Mouse (Mus musculus): ENCODE data around the gene Noxa1. TPM values are rescaled to one million over a fixed set of nuclear protein-coding genes. Genes with fewer than 3 reads are reported as not detected.
A peak's percentile ranks its signal among the peaks of the same experiment; 100 is the strongest.

The Noxa1 gene
- not detected for total RNA-seq (2021)

DNA sequence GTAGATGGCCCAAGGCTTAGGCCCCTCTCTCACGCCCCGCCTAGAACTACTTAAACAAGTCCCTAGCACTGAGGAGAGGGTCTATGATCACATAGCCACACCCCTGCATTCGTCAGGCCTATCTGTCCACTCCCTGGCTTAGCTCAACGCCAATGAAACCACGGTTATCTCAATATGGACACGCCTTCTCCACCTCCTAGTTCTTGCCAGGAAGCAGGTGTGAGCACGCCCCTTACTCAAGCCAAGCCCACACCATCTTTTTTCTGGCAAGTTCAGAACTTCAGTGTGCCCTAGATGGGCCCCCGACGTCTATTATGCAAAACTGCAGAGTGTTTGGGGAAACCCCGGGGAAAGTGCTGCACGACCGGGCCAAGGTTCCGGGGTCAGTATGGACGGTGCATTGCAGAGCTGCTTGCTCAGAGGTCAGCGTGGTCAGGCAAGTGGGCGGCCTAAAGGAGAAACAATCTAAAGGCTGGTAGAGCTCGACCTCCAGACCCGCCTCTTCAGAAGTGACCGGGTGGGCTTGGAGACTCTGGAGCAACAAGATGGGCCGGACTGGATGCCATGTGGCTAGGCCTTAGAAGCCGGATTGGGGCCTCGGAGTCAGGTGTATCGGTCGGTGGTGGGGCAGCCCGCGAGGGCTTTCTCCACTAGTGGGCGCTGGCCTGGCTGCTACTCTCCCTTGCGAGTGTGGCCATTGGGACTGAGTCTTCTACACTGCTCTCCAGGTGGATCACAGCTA is at the start of gene Noxa1:
Gene Noxa1 (minus strand): TSS at position 41 of the 742 bp plus-strand sequence.
- no peak for DNase-seq (ENCODE audit: extremely low spot score in 1 of 2, low spot score in 2 of 2)
- intact Hi-C loops (cut with DNase I), result loop anchor here (5.0 kb wide), 1 partner anchor 92 kb away; no protein-coding TSS in a partner anchor

DNA sequence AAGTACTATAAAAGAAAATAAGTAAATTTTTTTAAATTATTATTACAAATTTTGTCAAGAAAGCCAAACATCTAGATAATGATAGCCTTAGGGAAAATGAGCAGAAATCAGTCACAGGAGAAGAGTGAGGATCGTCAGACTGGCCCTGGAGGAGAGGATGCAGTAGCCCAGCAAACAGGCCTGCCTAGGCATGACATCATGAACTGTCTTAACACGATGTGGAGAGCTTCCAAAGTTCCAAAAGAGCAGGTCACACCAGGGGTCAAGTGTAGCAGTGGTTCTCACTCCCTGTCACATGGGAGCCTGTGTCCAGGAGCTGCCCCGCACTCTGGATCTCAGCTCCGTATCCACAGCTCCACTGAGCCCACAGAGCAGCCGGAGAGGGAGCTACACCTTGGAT is 47.0 kb upstream of the Noxa1 start:
- intact Hi-C loops (cut with DNase I), result no loop called here
- DNase-seq (ENCODE audit: extremely low spot score in 1 of 2, low spot score in 2 of 2), result no peak

DNA sequence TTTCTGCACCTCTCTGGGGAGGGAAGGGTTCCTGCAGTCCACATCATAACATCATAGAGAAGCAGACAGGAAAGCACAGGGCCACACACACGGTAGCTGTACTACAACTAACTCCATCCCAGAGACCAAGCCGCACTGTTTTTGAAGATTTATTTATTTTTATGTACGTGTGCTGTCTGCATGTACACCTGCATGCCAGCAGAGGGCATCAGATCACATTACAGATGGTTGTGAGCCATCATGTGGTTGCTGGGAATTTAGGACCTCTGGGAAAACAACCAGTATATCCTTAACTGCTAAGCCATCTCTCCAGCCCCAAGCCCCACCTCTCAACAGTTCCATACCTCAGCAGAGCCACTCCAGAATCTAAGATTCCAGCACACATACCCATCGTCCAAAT is 46.2 kb upstream of the Noxa1 start:
- no peak for DNase-seq (ENCODE audit: extremely low spot score in 1 of 2, low spot score in 2 of 2)
- intact Hi-C loops (cut with DNase I), result no loop called here

DNA sequence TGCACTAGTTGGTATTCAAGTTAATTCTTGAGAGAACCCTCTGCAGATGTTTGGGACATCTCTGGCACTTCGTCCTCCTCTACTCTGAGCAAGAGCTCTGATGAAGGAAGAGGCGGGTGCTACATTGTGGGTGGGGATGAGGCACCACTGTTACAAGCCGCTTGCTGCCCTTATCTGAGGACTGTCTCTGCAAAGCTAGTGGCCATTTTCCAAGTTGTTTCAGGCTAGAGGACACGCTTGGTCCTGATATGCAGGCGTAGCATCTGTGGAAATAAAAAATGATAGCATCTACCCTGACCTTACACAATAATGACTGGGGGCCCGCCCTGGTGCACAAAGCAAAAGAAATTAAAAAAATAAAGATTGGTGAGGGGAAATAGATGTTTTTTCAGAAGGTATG is 42.9 kb upstream of the Noxa1 start:
- intact Hi-C loops (cut with DNase I), result no loop called here
- no peak for DNase-seq (ENCODE audit: extremely low spot score in 1 of 2, low spot score in 2 of 2)

DNA sequence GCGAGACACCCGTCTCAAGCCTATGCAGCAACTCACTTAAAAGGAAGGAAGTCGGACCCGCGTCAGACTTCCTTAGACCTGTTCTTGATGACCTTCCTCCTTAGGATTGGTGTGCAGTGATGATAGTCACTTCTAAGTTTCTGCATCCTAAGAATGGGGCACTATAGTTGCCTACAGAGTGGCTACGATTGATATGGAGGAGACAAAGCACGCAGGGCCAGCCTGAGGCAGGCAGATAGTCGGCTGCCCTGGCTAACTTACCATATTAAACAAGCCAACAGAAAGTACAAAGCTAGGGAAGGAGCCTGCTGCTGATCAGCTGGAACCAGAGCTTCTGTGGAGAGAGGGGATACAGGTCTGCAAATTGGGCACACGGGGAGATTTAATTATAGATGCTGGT is 36.7 kb upstream of the Noxa1 start:
- DNase-seq (ENCODE audit: extremely low spot score in 1 of 2, low spot score in 2 of 2), result no peak
- intact Hi-C loops (cut with DNase I), result no loop called here

DNA sequence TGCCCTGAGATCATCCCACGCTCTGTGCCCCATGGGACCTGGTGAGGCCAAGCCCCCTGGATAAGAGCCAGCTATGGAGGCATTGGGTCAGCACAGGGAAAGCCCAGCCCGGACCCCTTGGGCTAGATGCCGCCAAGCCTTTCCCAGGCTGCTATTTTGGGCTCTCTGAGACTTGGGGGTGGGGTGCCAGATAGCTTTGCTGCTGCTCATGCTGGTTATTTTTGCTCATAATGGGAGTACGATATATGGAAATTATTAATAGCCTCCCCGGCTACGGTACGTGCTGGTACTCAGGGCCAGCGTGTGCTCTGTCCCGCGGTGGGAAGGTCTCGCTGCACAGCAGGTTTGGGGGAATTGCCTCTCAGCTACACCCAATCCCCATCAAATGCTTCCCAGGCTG is 33.1 kb upstream of the Noxa1 start:
- intact Hi-C loops (cut with DNase I), result loop anchor here (5.0 kb wide), 1 partner anchor 59 kb away; no protein-coding TSS in a partner anchor
- peak in 1 of 2 experiments; percentile 66 for DNase-seq (ENCODE audit: extremely low spot score in 1 of 2, low spot score in 2 of 2)

DNA sequence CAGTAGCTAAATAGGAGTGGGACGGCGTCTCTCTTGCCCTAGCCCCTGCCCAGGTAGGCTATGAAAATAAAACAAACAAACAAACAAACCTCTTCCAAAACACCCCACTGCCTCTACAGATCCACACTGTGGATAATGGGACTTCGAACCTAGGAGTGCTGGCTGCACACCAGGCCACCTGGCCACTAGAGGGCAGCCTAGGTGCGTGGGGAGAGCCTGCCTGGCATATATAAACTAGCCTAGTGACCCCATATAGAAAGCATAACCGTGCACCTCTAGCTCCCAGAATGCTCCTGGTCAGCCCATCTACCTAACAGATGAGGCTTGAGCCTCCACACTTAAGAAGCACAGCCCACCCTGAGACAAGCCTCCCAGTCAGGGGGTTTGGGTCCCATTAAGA is 32.3 kb upstream of the Noxa1 start:
- peak in 1 of 2 experiments; percentile 71 for DNase-seq (ENCODE audit: extremely low spot score in 1 of 2, low spot score in 2 of 2)
- intact Hi-C loops (cut with DNase I), result loop anchor here (5.0 kb wide), 1 partner anchor 60 kb away; no protein-coding TSS in a partner anchor

DNA sequence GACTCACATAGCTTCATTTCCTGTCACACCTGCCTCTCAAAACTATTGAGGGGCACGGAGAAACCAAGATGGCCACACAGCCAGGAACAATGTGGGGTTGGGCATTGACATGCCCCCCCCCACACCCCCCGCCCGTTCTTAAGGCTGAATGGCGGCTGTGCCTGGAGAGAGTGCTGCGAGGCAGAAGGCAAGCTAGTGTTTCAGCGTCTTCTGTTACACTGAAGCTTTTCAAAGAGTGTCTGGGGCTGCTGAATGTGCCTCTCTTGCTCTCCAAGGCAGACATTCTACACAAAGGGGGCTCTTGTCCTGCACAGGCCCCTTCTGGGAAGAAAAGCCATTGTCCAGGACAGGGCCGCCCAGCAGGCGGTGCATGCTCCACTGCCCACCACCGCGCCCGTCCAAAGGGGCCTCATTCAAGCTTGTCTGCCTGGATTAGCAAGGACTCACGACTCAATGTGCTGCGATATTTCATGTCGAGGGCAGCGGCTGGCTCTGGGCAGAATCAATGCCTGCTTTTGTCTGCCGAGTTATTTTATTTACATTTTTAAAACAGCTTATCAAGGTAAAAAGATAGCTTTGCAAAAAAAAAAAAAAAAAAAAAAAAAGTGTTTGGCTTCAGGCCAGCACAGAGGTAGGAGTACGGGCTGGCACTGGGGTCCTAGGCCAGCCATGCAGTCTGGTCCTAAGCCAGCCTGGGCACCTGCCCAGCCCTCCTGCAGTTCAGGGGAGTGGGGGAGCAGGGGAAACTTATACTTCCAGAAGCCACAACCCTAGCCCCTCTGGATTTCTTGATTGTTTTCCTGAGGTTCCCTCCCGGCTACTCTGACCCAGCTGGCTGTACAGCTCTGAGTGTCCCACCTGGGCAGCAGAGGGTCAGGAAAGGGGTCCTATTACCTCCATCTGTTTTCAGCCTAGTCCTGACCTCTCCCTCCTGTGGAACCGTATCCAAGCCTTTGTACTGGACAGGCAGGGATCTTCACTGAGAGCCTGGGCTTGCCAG is 31.4 kb upstream of the Noxa1 start:
- DNase-seq (ENCODE audit: extremely low spot score in 1 of 2, low spot score in 2 of 2), result peak; percentile 40 to 50

DNA sequence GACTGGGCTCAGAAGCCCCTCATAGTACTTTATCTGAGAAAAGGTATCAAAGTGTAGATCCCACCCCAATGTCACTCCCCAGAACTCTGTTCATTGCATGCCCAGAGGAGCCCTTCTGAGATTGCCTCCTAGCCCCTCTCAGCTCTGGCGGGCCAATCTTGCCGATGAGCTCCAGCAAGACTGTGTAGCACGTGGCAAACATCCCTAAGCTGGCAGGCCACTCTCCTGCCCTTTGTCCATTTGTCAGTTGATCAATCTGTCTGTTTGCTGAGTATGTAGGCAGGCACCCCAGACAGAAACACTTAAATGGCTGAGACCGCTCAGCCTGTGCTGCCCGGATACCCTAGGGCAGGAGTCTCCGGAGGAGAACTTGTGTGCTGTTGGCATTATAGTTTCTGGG is 30.2 kb upstream of the Noxa1 start:
- DNase-seq (ENCODE audit: extremely low spot score in 1 of 2, low spot score in 2 of 2), result no peak
- intact Hi-C loops (cut with DNase I), result loop anchor here (5.0 kb wide), 1 partner anchor 62 kb away; no protein-coding TSS in a partner anchor

More for the DNA sequence above, 31.4 kb upstream of the Noxa1 start:
- intact Hi-C loops (cut with DNase I), result loop anchor here (5.0 kb wide), 1 partner anchor 61 kb away; no protein-coding TSS in a partner anchor

DNA sequence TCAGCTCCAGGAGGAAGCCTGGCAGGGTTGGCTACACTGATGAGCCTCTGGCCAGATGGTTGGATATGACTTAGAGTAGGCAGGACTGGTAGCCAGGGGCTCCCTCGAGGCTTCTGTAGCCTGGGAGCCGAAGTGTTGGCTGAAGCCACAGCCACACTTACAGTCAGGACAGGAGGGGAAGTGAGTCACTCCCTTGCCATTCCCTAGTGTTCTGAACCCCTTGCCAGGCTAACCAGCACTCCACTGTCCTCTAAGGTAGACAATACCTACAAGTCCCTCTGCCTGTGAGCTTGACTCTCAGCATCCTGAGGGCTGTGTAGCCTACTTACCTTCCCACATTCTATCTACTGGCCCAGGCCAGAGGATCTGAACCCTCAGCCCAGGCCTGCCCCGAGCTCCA is 29.5 kb upstream of the Noxa1 start:
- intact Hi-C loops (cut with DNase I), result no loop called here
- DNase-seq (ENCODE audit: extremely low spot score in 1 of 2, low spot score in 2 of 2), result no peak

DNA sequence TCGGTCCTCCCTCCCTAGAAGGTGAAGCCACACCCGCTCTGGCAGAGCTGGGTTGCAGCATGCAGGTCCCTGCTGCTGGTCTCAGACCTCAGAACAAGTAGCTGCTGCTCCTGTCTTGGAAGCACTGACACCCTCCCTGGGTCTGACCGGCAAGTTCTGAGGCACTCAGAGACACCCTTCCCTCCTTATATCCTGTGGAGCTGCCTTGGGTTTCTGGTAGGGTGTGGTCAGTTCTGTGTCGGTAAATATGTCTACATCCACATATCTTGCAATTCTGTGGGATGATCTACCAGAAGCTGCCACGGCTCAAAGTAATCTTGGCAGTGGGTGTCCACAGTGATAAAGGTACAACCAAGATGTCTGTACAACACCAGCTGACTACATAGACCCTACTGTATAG is 28.6 kb upstream of the Noxa1 start:
- no peak for DNase-seq (ENCODE audit: extremely low spot score in 1 of 2, low spot score in 2 of 2)
- intact Hi-C loops (cut with DNase I), result no loop called here

DNA sequence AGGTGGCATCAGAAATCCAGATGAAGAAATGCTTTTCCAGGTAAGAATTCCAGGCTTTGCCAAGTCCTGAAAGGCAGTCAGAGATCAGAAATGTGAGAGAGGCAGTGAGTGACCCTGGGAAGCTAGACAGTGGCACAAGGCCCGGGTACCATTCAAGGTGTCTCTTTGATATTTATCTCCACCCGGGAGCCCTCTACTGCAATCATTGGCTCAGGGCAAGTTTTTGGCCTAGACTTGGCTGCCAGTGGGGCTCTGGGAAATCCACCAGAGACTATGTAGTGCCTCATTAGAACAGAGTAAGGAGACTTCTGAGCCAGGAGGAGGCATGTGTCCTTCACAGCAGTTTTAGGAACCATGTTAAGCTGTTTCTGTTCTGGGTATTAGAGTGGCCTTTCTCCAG is 27.7 kb upstream of the Noxa1 start:
- no peak for DNase-seq (ENCODE audit: extremely low spot score in 1 of 2, low spot score in 2 of 2)
- intact Hi-C loops (cut with DNase I), result no loop called here

DNA sequence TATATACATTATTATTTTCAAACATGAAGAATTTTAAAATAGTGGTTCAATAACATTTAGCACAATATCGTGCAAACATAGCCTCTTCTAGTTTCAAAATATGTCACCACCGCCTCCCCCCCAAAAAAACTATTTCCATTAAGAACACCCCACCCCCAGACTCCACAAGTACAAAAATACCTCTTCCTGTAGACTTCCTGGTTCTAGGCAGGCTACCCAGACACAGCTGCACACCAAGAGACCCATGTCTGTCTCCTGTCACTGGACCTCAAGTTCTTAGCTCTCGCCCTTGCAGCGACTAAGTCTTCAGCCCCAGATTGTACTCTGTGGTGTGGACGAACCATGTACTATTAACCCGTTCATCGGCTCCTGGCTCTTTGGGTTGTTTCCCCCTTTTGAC is 26.0 kb upstream of the Noxa1 start:
- no peak for DNase-seq (ENCODE audit: extremely low spot score in 1 of 2, low spot score in 2 of 2)
- intact Hi-C loops (cut with DNase I), result no loop called here

DNA sequence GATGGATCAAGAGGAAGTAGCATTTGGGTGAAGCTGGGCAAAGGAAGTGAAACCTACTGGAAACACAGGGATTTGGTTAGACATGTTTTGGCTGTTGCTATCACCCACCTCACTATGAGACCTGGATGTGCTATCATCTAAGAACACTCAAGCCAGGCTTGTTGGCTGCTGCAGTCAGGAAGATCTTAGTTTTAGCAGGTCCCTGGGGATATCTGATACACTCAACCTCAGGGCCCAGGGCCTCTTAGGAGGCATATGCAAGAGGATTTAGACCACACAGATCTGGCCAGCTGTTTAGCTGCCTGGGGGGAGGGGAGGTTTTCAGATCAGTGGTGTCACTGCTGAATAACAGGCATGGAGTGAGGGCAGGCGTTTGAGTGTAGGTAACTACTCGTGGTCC is 20.5 kb upstream of the Noxa1 start:
- intact Hi-C loops (cut with DNase I), result no loop called here
- DNase-seq (ENCODE audit: extremely low spot score in 1 of 2, low spot score in 2 of 2), result no peak

DNA sequence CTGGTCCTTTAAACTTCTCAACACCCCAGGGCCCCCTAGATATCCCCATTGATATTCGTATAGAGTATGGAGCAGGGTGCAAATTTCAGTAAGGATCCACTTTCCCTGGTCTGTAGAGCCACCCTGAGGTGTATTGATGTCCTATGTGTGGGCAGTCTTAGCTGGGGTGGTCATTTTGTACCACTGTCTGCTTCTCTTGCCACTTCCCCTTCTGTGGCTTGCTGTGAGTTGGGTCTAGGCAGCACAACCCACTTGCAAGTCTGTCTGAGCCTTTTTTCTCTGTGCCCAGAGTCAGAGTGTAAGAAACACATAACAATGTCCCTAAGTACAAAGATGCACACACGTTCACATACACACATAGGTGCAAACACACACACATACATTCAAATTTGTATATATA is 19.4 kb upstream of the Noxa1 start:
- intact Hi-C loops (cut with DNase I), result no loop called here
- DNase-seq (ENCODE audit: extremely low spot score in 1 of 2, low spot score in 2 of 2), result no peak

DNA sequence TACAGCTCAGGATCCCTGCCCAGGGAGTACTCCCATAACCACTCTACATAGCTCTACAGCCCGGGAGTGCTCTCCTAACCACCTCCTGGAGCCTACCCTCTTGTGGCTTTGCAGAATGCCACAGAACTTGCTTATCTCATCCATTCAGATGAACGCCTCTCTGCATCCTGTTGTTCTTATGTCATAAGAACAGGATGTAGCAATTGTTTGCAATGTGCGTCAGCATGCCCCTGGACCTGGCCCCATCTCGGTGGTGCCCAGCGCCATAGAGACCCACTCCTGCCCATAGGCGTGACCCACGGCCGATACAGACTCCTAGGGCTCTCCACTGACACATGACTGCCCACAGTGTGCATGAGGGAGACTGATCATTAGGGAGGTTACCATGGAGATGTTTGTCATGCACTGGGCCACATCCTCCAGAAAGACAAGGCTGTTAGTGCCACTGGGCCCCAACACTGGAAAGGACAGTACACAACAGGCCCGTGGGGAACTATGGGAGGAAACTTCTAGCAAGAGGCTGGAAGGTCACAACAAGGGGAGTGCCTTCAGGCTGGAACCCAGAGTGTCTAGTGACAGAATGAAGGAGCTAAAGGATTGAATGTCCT is 16.3 kb upstream of the Noxa1 start:
- DNase-seq (ENCODE audit: extremely low spot score in 1 of 2, low spot score in 2 of 2), result no peak
- intact Hi-C loops (cut with DNase I), result no loop called here

DNA sequence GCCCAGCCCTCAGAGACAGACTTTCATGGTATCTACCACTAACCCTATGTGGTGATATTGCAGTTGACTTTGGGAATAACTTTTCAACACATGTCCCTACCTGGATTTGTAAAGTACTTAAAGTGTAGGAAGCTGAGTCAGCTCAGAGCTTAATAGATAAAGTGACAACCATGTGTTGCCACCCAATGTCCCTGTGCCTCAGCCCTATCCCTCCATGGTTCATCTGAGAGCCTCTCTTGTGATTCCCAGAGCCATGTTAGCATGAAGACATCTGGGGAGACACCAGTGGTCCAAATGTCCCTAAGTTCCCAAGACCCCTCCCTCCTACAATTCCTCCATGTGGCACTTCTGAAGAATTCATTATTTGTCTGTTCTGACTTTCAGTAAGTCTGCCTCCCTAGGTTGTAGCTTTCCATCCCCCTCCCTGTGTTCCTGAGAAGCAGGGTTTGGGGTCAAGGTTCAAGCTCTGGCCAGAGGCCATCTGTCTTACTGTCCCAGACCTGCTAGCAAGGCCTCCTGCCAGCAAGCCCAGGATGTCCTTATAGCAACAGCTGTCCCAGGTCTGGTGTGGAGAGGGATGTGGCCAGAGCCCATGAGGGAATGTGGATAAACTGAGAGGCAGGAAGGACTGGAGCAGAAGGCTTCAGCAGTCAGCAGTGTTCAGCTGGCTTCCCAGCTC is 15.7 kb upstream of the Noxa1 start:
- intact Hi-C loops (cut with DNase I), result no loop called here
- DNase-seq (ENCODE audit: extremely low spot score in 1 of 2, low spot score in 2 of 2), result peak in 1 of 2 experiments; percentile 68

DNA sequence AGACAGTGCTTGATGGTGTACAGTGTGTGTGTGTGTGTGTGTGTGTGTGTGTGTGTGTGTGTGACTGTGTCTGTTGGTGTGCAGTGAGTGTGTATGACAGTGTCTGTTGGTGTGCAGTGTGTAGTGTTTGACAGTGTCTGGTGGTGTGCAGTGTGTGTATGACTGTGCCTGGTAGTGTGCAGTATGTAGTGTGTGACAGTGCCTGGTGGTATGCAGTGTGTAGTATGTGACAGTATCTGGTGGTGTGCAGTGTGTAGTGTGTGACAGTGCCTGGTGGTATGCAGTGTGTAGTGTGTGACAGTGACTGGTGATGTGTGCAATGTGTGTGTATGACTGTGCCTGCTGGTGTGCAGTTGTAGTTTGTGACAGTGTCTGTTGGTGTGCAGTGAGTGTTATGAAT is 14.5 kb upstream of the Noxa1 start:
- intact Hi-C loops (cut with DNase I), result no loop called here
- no peak for DNase-seq (ENCODE audit: extremely low spot score in 1 of 2, low spot score in 2 of 2)

DNA sequence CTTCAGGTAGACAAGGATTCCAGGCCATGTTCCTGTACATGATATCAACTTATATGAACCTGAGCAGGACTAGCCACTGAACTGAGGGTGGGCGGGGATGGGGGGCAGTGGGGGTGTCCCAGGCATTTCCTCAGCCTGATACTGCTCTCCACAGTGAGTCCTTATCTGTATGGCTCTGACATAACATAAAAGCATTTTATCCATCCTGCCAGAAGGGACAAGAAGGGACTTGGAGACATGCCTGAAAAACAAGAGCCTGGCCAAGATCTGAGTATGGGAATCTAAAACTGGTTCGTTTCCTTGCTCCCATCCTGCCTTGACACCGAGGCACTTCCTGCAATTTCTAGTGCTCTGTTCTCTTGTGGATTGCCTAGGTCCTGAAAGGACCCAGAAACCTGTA is 11.1 kb upstream of the Noxa1 start:
- intact Hi-C loops (cut with DNase I), result no loop called here
- no peak for DNase-seq (ENCODE audit: extremely low spot score in 1 of 2, low spot score in 2 of 2)
